Mouse (Mus musculus): ENCODE results near the gene Cpeb4. TPM values are rescaled to one million over a fixed set of nuclear protein-coding genes. Genes with fewer than 3 reads are reported as not detected.
"Not testable (repeated sequence)": the region's sequence is repeated elsewhere in the genome, so short reads cannot be mapped to it uniquely, and the experiment has no call there.

The Cpeb4 gene
- polyA plus RNA-seq, 1 experiment from 2014 or later: 3.5 TPM

GRCm38 (mm10) chr11:31974826-31975225 lies 102.8 kb downstream of the Cpeb4 start:
- WGBS: 71% methylated on average over 8 of the region's 8 CpGs
- Histone ChIP-seq H3K36me3 (no peaks in the 10 kb centered on the region), H3K4me1 (no peaks in the 10 kb centered on the region), H3K4me3 (no peak overlapping the region), H3K27me3 (ENCODE audit: low read depth, poor library complexity, severe bottlenecking) (no peaks in the 10 kb centered on the region), H3K27ac (replicated peaks) (no peak overlapping the region), H3K9me3 (replicated peaks) (peaks cover 8% of the 10 kb centered on the region)
- DNase-seq (ENCODE audit: low spot score): no peak

- H3K4me3 ChIP-seq: no peak overlapping the region
- peaks cover 16% of the 10 kb centered on the region for H3K9me3 ChIP-seq (replicated peaks)
- WGBS: 82% methylated on average over 5 of the region's 5 CpGs
- no peak overlapping the region for H3K27ac ChIP-seq (replicated peaks)
- no peaks in the 10 kb centered on the region for H3K27me3 ChIP-seq (ENCODE audit: low read depth, poor library complexity, severe bottlenecking)
- DNase-seq (ENCODE audit: low spot score): no peak
- no peaks in the 10 kb centered on the region for H3K36me3 ChIP-seq
- H3K4me1 ChIP-seq: no peaks in the 10 kb centered on the region
These were observed 103.7 kb downstream of the Cpeb4 start for GRCm38 (mm10) chr11:31975678-31976077.

GRCm38 (mm10) chr11:31976137-31976536 lies 104.1 kb downstream of the Cpeb4 start:
- H3K36me3 ChIP-seq: no peaks in the 10 kb centered on the region
- 81% methylated on average over 5 of the region's 5 CpGs for WGBS
- DNase-seq (ENCODE audit: low spot score): no peak
- no peak overlapping the region for H3K27ac ChIP-seq (replicated peaks)
- H3K9me3 ChIP-seq (replicated peaks): peaks cover 19% of the 10 kb centered on the region
- no peak overlapping the region for H3K4me3 ChIP-seq
- H3K27me3 ChIP-seq (ENCODE audit: low read depth, poor library complexity, severe bottlenecking): no peaks in the 10 kb centered on the region
- no peaks in the 10 kb centered on the region for H3K4me1 ChIP-seq

GRCm38 (mm10) chr11:31980089-31980488 lies 108.1 kb downstream of the Cpeb4 start:
- 87% methylated on average over 5 of the region's 5 CpGs for WGBS

GRCm38 (mm10) chr11:31981830-31982229 lies 109.8 kb downstream of the Cpeb4 start:
- H3K27me3 ChIP-seq (ENCODE audit: low read depth, poor library complexity, severe bottlenecking): no peaks in the 10 kb centered on the region
- H3K36me3 ChIP-seq: no peaks in the 10 kb centered on the region
- 91% methylated on average over 7 of the region's 7 CpGs for WGBS
- no peaks in the 10 kb centered on the region for H3K4me1 ChIP-seq
- H3K27ac ChIP-seq (replicated peaks): no peak overlapping the region
- no peak for DNase-seq (ENCODE audit: low spot score)
- peaks cover 29% of the 10 kb centered on the region for H3K9me3 ChIP-seq (replicated peaks)
- no peak overlapping the region for H3K4me3 ChIP-seq

More at GRCm38 (mm10) chr11:31980089-31980488, 108.1 kb downstream of the Cpeb4 start:
- not testable (repeated sequence) for H3K27ac ChIP-seq (replicated peaks); H3K27me3 ChIP-seq (ENCODE audit: low read depth, poor library complexity, severe bottlenecking); H3K4me3 ChIP-seq; DNase-seq (ENCODE audit: low spot score); H3K36me3 ChIP-seq; H3K4me1 ChIP-seq
- peaks cover 29% of the 10 kb centered on the region for H3K9me3 ChIP-seq (replicated peaks)

GRCm38 (mm10) chr11:31982247-31982943 lies 110.4 kb downstream of the Cpeb4 start:
- H3K27ac ChIP-seq (replicated peaks); H3K4me3 ChIP-seq; H3K27me3 ChIP-seq (ENCODE audit: low read depth, poor library complexity, severe bottlenecking); H3K4me1 ChIP-seq; H3K36me3 ChIP-seq; DNase-seq (ENCODE audit: low spot score): not testable (repeated sequence)
- WGBS: 84% methylated on average over 13 of the region's 13 CpGs
- H3K9me3 ChIP-seq (replicated peaks): peaks cover 29% of the 10 kb centered on the region

- H3K9me3 ChIP-seq (replicated peaks): peaks cover 29% of the 10 kb centered on the region
- H3K4me1 ChIP-seq: no peaks in the 10 kb centered on the region
- no peak for DNase-seq (ENCODE audit: low spot score)
- no peaks in the 10 kb centered on the region for H3K36me3 ChIP-seq
- no peak overlapping the region for H3K4me3 ChIP-seq
- H3K27me3 ChIP-seq (ENCODE audit: low read depth, poor library complexity, severe bottlenecking): no peaks in the 10 kb centered on the region
- no peak overlapping the region for H3K27ac ChIP-seq (replicated peaks)
These were observed 111.2 kb downstream of the Cpeb4 start for GRCm38 (mm10) chr11:31983249-31983648.

- Histone ChIP-seq H3K4me1 (no peaks in the 10 kb centered on the region), H3K36me3 (no peaks in the 10 kb centered on the region), H3K9me3 (replicated peaks) (peaks cover 21% of the 10 kb centered on the region), H3K4me3 (no peak overlapping the region), H3K27ac (replicated peaks) (no peak overlapping the region), H3K27me3 (ENCODE audit: low read depth, poor library complexity, severe bottlenecking) (no peaks in the 10 kb centered on the region)
- no peak for DNase-seq (ENCODE audit: low spot score)
- WGBS: 68% methylated on average over 2 of the region's 2 CpGs
These were observed 112.8 kb downstream of the Cpeb4 start for GRCm38 (mm10) chr11:31984786-31985185.

Other genes starting within 250 kb of the Cpeb4 start
- 123 and 133 TPM in 2 replicates for gene Bod1, start 200.3 kb upstream of the Cpeb4 start, polyA plus RNA-seq (2016; fragmentation: Nextera tagmentation; extraction: Ambion mirVana)
- gene 4930524B15Rik, start 93.4 kb downstream of the Cpeb4 start, polyA plus RNA-seq (2016; fragmentation: Nextera tagmentation; extraction: Ambion mirVana): 0.11 and 0.27 TPM in 2 replicates
- gene Nsg2, start 128.3 kb downstream of the Cpeb4 start, polyA plus RNA-seq (2016; fragmentation: Nextera tagmentation; extraction: Ambion mirVana): 25.7 and 51.3 TPM in 2 replicates

Measured in midbrain, embryonic 10.5 days (tissue).